Mouse (Mus musculus) erythroblast, embryonic 14.5 days (primary cell): ENCODE data around the gene B430305J03Rik. TPM values are rescaled to one million over a fixed set of nuclear protein-coding genes. Genes with fewer than 3 reads are reported as not detected.
A peak's percentile ranks its signal among the peaks of the same experiment; 100 is the strongest.

Experiments used
- H3K27me3 ChIP-seq: 2 replicates; pipeline ENCODE4 v1.6.1; 2012; ENCODE audit warnings: inconsistent platforms; ENCODE audit not compliant: control insufficient read depth
- H3K36me3 ChIP-seq: 2 replicates; pipeline ENCODE4 v1.6.1; 2012; ENCODE audit warnings: mild to moderate bottlenecking, inconsistent platforms; ENCODE audit not compliant: control insufficient read depth
- H3K4me1 ChIP-seq: 2 replicates; pipeline ENCODE4 v1.6.1; 2012; ENCODE audit warnings: inconsistent platforms; ENCODE audit not compliant: control insufficient read depth
- H3K4me3 ChIP-seq: replicated peaks from 2 replicates; pipeline ENCODE3; 2012; ENCODE audit warnings: moderate library complexity, mild to moderate bottlenecking, inconsistent platforms
- H3K9me3 ChIP-seq: 2 replicates; pipeline ENCODE4 v1.6.1; 2012; ENCODE audit warnings: low read length, inconsistent platforms, mixed read lengths; ENCODE audit not compliant: control insufficient read depth
- GATA1 ChIP-seq: IDR thresholded peaks from 2 replicates; pipeline ENCODE4 v1.6.1; 2012; ENCODE audit warnings: low read length, inconsistent platforms, mixed read lengths
- TAL1 ChIP-seq: IDR thresholded peaks from 3 replicates; pipeline ENCODE4 v1.6.1; 2012; ENCODE audit warnings: low read length, inconsistent platforms, mixed read lengths
- polyA plus RNA-seq: library from polyadenylated mRNA; stranded (reverse); fragments of >175 nt; gene quantifications from 2 replicates; pipeline ENCODE4 v1.2.3, GENCODE M21; 2012

B430305J03Rik gene
- not detected in 2 replicates for polyA plus RNA-seq

GRCm38 (mm10) chr3:61365779-61366373 is at the start of gene B430305J03Rik:
B430305J03Rik (minus strand) TSS chr3:61365951.
- H3K4me3 ChIP-seq: peak within 1 kb of the TSS; percentile 77
- H3K36me3 ChIP-seq: no peaks in the 10 kb centered on the region
- no peaks in the 10 kb centered on the region for H3K9me3 ChIP-seq
- H3K4me1 ChIP-seq: peaks cover 38% of the 10 kb centered on the region
- H3K27me3 ChIP-seq: peaks cover 22% of the 10 kb centered on the region
- TF ChIP-seq GATA1: no peak
- no peak for TF ChIP-seq TAL1

DNA sequence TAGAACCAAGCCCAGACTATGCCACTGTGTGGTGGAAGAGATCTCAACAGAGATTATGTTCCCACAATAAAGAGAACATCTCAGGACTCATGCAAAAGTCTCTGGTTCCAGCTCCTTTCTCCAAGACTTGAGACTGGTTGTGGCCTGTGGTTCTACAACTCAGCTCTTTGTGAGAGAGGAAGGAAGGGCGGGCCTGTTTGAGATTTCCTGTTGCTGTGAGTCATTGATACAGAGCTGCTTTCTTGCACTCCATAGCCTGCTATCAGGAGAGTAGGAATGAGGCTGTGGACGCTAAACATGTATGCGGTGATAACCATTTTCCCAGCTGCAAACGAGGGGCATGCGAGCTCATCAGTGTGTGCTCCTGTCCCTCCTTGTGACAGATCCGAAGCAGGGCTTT is 43.9 kb upstream of the B430305J03Rik start:
- no peaks in the 10 kb centered on the region for H3K9me3 ChIP-seq
- no peak overlapping the region for H3K4me3 ChIP-seq
- no peaks in the 10 kb centered on the region for H3K36me3 ChIP-seq
- peaks cover 4% of the 10 kb centered on the region for H3K4me1 ChIP-seq
- no peaks in the 10 kb centered on the region for H3K27me3 ChIP-seq
- TF ChIP-seq GATA1 (no peak), TAL1 (no peak)

- Histone ChIP-seq H3K4me3 (no peak overlapping the region), H3K36me3 (no peaks in the 10 kb centered on the region), H3K4me1 (peaks cover 4% of the 10 kb centered on the region), H3K27me3 (no peaks in the 10 kb centered on the region), H3K9me3 (no peaks in the 10 kb centered on the region)
- no peak for TF ChIP-seq GATA1
- no peak for TF ChIP-seq TAL1
Observed at GRCm38 (mm10) chr3:61406921-61407320, 41.2 kb upstream of the B430305J03Rik start.

DNA sequence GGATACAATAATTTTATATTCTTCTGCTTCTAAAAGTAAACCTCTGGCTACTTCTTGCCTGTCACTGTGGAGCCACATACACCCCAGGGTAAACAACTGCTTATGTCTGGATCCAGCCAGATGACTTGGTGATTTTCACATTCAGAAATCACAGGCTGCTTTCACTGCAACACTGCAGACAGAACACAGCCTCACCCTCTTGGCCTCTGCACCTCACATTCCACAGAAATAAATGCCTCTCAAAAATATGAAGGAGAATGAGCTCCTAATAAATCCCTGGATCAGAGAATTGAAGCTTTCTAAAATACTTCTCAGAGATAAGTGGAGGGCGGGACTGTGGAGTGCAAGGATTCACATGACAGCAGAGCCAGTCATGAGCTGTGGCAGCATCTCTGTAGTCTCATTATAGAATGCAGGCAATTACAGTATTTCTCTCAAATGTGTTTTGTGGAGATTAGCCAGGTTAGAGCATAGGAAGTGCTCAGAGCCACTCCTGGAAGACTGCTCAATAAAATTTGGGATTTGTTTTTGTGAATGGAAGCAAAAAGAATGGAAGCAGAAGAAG is 35.2 kb upstream of the B430305J03Rik start:
- Histone ChIP-seq H3K36me3 (no peaks in the 10 kb centered on the region), H3K4me1 (no peaks in the 10 kb centered on the region), H3K27me3 (no peaks in the 10 kb centered on the region), H3K4me3 (no peak overlapping the region), H3K9me3 (no peaks in the 10 kb centered on the region)
- TF ChIP-seq TAL1: no peak
- no peak for TF ChIP-seq GATA1

- Histone ChIP-seq H3K27me3 (no peaks in the 10 kb centered on the region), H3K36me3 (no peaks in the 10 kb centered on the region), H3K4me1 (peaks cover 7% of the 10 kb centered on the region; the same call in 1 of the 2 replicates), H3K9me3 (no peaks in the 10 kb centered on the region), H3K4me3 (no peak overlapping the region)
- TF ChIP-seq TAL1 (no peak), GATA1 (no peak)
Observed at GRCm38 (mm10) chr3:61396728-61397127, 31.0 kb upstream of the B430305J03Rik start.

DNA sequence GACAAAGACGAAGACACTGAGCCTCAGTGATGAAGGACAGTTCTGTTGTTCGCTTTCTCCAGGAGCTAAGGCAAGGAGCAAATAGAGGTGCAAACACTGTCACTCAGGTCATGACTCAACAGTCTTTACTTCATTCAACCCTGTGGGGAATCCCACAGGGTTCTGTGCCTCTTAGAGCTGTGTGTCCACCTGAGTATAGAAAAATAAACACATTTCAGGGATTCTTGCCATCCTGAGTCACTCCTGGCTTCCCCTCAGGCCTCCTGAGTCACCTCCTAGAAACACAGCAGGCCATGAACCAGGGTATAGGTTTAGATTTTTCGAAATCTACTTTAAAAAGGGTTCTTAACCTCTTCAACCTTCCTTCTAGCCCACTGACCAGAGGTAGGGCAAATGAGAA is 29.6 kb upstream of the B430305J03Rik start:
- Histone ChIP-seq H3K27me3 (no peaks in the 10 kb centered on the region), H3K9me3 (no peaks in the 10 kb centered on the region), H3K4me1 (peaks cover 7% of the 10 kb centered on the region; the same call in 1 of the 2 replicates), H3K4me3 (no peak overlapping the region), H3K36me3 (no peaks in the 10 kb centered on the region)
- TF ChIP-seq GATA1: no peak
- TF ChIP-seq TAL1: no peak

- H3K4me1 ChIP-seq: peaks cover 7% of the 10 kb centered on the region; the same call in 1 of the 2 replicates
- H3K4me3 ChIP-seq: no peak overlapping the region
- TF ChIP-seq TAL1 (no peak), GATA1 (no peak)
- H3K27me3 ChIP-seq: no peaks in the 10 kb centered on the region
- H3K36me3 ChIP-seq: no peaks in the 10 kb centered on the region
- H3K9me3 ChIP-seq: no peaks in the 10 kb centered on the region
Observed at GRCm38 (mm10) chr3:61393520-61393919, 27.8 kb upstream of the B430305J03Rik start.

- H3K27me3 ChIP-seq: no peaks in the 10 kb centered on the region
- H3K9me3 ChIP-seq: no peaks in the 10 kb centered on the region
- H3K4me1 ChIP-seq: peaks cover 7% of the 10 kb centered on the region; the same call in 1 of the 2 replicates
- H3K36me3 ChIP-seq: no peaks in the 10 kb centered on the region
- no peak for TF ChIP-seq TAL1
- TF ChIP-seq GATA1: no peak
- no peak overlapping the region for H3K4me3 ChIP-seq
Observed at GRCm38 (mm10) chr3:61392881-61393280, 27.1 kb upstream of the B430305J03Rik start.

DNA sequence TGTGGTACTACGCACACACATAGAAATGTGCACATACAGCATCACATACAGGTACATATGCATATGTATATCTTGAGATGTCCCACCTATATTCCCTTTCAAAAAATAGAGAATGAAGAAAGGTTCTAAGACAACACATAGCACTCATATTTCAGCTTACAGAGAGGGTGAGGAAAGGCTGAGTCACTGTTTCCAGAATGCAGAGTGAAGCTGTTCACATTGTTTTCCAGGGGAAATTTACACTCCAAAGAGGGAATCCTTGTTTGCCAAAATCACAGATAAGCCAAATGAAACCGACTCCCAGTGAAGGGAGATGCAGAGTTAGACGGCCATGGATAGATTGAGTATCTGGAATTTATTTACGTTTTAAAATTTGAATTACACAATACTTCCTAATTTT is 25.8 kb upstream of the B430305J03Rik start:
- H3K4me3 ChIP-seq: no peak overlapping the region
- peaks cover 7% of the 10 kb centered on the region; the same call in 1 of the 2 replicates for H3K4me1 ChIP-seq
- TF ChIP-seq TAL1: no peak
- TF ChIP-seq GATA1: no peak
- no peaks in the 10 kb centered on the region for H3K9me3 ChIP-seq
- H3K36me3 ChIP-seq: no peaks in the 10 kb centered on the region
- H3K27me3 ChIP-seq: no peaks in the 10 kb centered on the region

- no peaks in the 10 kb centered on the region for H3K9me3 ChIP-seq
- H3K36me3 ChIP-seq: no peaks in the 10 kb centered on the region
- TF ChIP-seq GATA1 (no peak), TAL1 (no peak)
Observed at GRCm38 (mm10) chr3:61386368-61386767, 20.6 kb upstream of the B430305J03Rik start.

More at GRCm38 (mm10) chr3:61386368-61386767, 20.6 kb upstream of the B430305J03Rik start:
- no peaks in the 10 kb centered on the region for H3K27me3 ChIP-seq
- H3K4me3 ChIP-seq: no peak overlapping the region
- H3K4me1 ChIP-seq: no peaks in the 10 kb centered on the region
